Mouse (Mus musculus) myocyte (in vitro differentiated cells): ENCODE data around the gene Lgals7. TPM values are rescaled to one million over a fixed set of nuclear protein-coding genes. Genes with fewer than 3 reads are reported as not detected.

ENCODE experiments used
- H3K27me3 ChIP-seq: one replicate; pipeline ENCODE4 v1.6.1; 2011; ENCODE audit not compliant: control insufficient read depth, insufficient read depth, insufficient read length
- H3K36me3 ChIP-seq: one replicate; pipeline ENCODE4 v1.6.1; 2011; ENCODE audit not compliant: control insufficient read depth, insufficient read depth
- H3K4me2 ChIP-seq: one replicate; pipeline ENCODE4 v1.6.1; 2011; ENCODE audit warnings: low read depth, control low read depth
- H3K4me3 ChIP-seq: one replicate; pipeline ENCODE4 v1.5.1; 2011; ENCODE audit warnings: mild to moderate bottlenecking, control low read depth, moderate library complexity
- H3K79me2 ChIP-seq: one replicate; pipeline ENCODE4 v1.6.1; 2011; ENCODE audit not compliant: control insufficient read depth, insufficient read depth
- H3ac ChIP-seq: one replicate; pipeline ENCODE4 v1.6.1; 2011; ENCODE audit not compliant: control insufficient read depth, insufficient read length
- CEBPB ChIP-seq: IDR thresholded peaks from 2 replicates; pipeline ENCODE4 v1.6.1; 2011; ENCODE audit warnings: mild to moderate bottlenecking, moderate library complexity; ENCODE audit not compliant: poor library complexity, insufficient read depth, severe bottlenecking
- E2F4 ChIP-seq: IDR thresholded peaks from one replicate; pipeline ENCODE4 v1.6.1; 2011; ENCODE audit warnings: mild to moderate bottlenecking, control low read depth, moderate library complexity; ENCODE audit not compliant: insufficient read depth
- MAX ChIP-seq: IDR thresholded peaks from one replicate; pipeline ENCODE4 v1.6.1; 2011; ENCODE audit warnings: low read depth, mild to moderate bottlenecking, control low read depth
- MYOD1 ChIP-seq, 3 experiments: IDR thresholded peaks; one replicate each; pipeline ENCODE4 v1.6.1; 2011; ENCODE audit warnings: control low read depth in 2 of 3, low read depth in 2 of 3, mild to moderate bottlenecking in 2 of 3, moderate library complexity in 1 of 3; ENCODE audit not compliant: insufficient read length in 2 of 3, control insufficient read depth in 1 of 3
- MYOG ChIP-seq, 3 experiments: IDR thresholded peaks; one replicate each; pipeline ENCODE4 v1.6.1; 2011; ENCODE audit warnings: control low read depth in 2 of 3, low read depth in 2 of 3, mild to moderate bottlenecking in 2 of 3; ENCODE audit not compliant: insufficient read length in 2 of 3, control insufficient read depth in 1 of 3, insufficient read depth in 1 of 3
- POLR2A ChIP-seq: IDR thresholded peaks from one replicate; pipeline ENCODE4 v1.6.1; 2011; ENCODE audit warnings: low read depth, mild to moderate bottlenecking, control low read depth, moderate library complexity; ENCODE audit not compliant: insufficient read length
- POLR2AphosphoS2 ChIP-seq: IDR thresholded peaks from one replicate; pipeline ENCODE4 v1.6.1; 2011; ENCODE audit warnings: low read depth, control low read depth; ENCODE audit not compliant: insufficient read length
- REST ChIP-seq: IDR thresholded peaks from one replicate; pipeline ENCODE4 v1.6.1; 2011; ENCODE audit warnings: mild to moderate bottlenecking, control low read depth, moderate library complexity; ENCODE audit not compliant: insufficient read depth, insufficient read length
- SRF ChIP-seq: IDR thresholded peaks from one replicate; pipeline ENCODE4 v1.6.1; 2011; ENCODE audit warnings: low read depth; ENCODE audit not compliant: control insufficient read depth, insufficient read length
- TCF12 ChIP-seq: IDR thresholded peaks from one replicate; pipeline ENCODE4 v1.6.1; 2011; ENCODE audit warnings: mild to moderate bottlenecking, control low read depth; ENCODE audit not compliant: poor library complexity, insufficient read depth, severe bottlenecking
- TCF3 ChIP-seq: IDR thresholded peaks from one replicate; pipeline ENCODE4 v1.6.1; 2011; ENCODE audit warnings: low read depth, control low read depth; ENCODE audit not compliant: insufficient read length
- USF1 ChIP-seq: IDR thresholded peaks from one replicate; pipeline ENCODE4 v1.6.1; 2011; ENCODE audit warnings: low read depth, mild to moderate bottlenecking, control low read depth, moderate library complexity
- polyA plus RNA-seq: library from polyadenylated mRNA; unstranded; fragments of >200 nt; fragmentation: generic; extraction: Trizol; gene quantifications from one replicate; pipeline ENCODE4 v1.2.1, GENCODE M21; 2012; ENCODE audit warnings: missing spikeins

Lgals7 gene
- polyA plus RNA-seq, 1 experiment: 0.50 TPM

- Histone ChIP-seq H3K4me3 (no peak overlapping the region), H3K4me2 (no peak overlapping the region), H3ac (no peak overlapping the region), H3K36me3 (no peaks in the 10 kb centered on the region), H3K27me3 (no peaks in the 10 kb centered on the region), H3K79me2 (no peaks in the 10 kb centered on the region)
- TF ChIP-seq MAX: no peak
- TF ChIP-seq TCF3: no peak
- TF ChIP-seq TCF12: no peak
- no peak for TF ChIP-seq USF1
- TF ChIP-seq MYOG (IDR thresholded peaks at IDR 0.05; ENCODE audit: control insufficient read depth in 1 of 3, insufficient read depth in 1 of 3, insufficient read length in 2 of 3, low read depth in 2 of 3): no peak
- no peak for TF ChIP-seq POLR2AphosphoS2
- TF ChIP-seq CEBPB: no peak
- TF ChIP-seq POLR2A: no peak
- TF ChIP-seq REST: no peak
These were observed 32.7 kb upstream of the Lgals7 start for GRCm38 (mm10) chr7:28830981-28831380.

GRCm38 (mm10) chr7:28831411-28832125, 32.1 kb upstream of the Lgals7 start:
- TF ChIP-seq TCF12 (no peak), MAX (no peak), MYOD1 (IDR thresholded peaks at IDR 0.05; ENCODE audit: control insufficient read depth in 1 of 3, insufficient read length in 2 of 3, low read depth in 2 of 3) (no peak), POLR2AphosphoS2 (no peak), SRF (no peak), MYOG (IDR thresholded peaks at IDR 0.05; ENCODE audit: control insufficient read depth in 1 of 3, insufficient read depth in 1 of 3, insufficient read length in 2 of 3, low read depth in 2 of 3) (no peak)
- no peak overlapping the region for H3ac ChIP-seq
- no peak overlapping the region for H3K4me2 ChIP-seq
- H3K27me3 ChIP-seq: no peaks in the 10 kb centered on the region
- H3K79me2 ChIP-seq: no peaks in the 10 kb centered on the region
- no peaks in the 10 kb centered on the region for H3K36me3 ChIP-seq
- no peak overlapping the region for H3K4me3 ChIP-seq

GRCm38 (mm10) chr7:28832137-28832536, 31.5 kb upstream of the Lgals7 start:
- H3ac ChIP-seq: no peak overlapping the region
- H3K36me3 ChIP-seq: no peaks in the 10 kb centered on the region
- no peaks in the 10 kb centered on the region for H3K79me2 ChIP-seq
- H3K4me3 ChIP-seq: no peak overlapping the region
- no peak overlapping the region for H3K4me2 ChIP-seq
- TF ChIP-seq MYOD1 (IDR thresholded peaks at IDR 0.05; ENCODE audit: control insufficient read depth in 1 of 3, insufficient read length in 2 of 3, low read depth in 2 of 3) (no peak), MYOG (IDR thresholded peaks at IDR 0.05; ENCODE audit: control insufficient read depth in 1 of 3, insufficient read depth in 1 of 3, insufficient read length in 2 of 3, low read depth in 2 of 3) (no peak), POLR2A (no peak), SRF (no peak), E2F4 (no peak), TCF12 (no peak), POLR2AphosphoS2 (no peak), MAX (no peak), USF1 (no peak), CEBPB (no peak), TCF3 (no peak), REST (no peak)
- H3K27me3 ChIP-seq: no peaks in the 10 kb centered on the region

- H3K4me2 ChIP-seq: no peak within 1 kb of the TSS
- H3K79me2 ChIP-seq: no peaks in the 10 kb centered on the region
- no peaks in the 10 kb centered on the region for H3K27me3 ChIP-seq
- H3K36me3 ChIP-seq: no peaks in the 10 kb centered on the region
- TF ChIP-seq TCF12 (no peak), MYOD1 (IDR thresholded peaks at IDR 0.05; ENCODE audit: control insufficient read depth in 1 of 3, insufficient read length in 2 of 3, low read depth in 2 of 3) (peak in 2 of 3 experiments; percentile 50 to 77), SRF (no peak), POLR2A (no peak), E2F4 (no peak), POLR2AphosphoS2 (peak; percentile 52), MYOG (IDR thresholded peaks at IDR 0.05; ENCODE audit: control insufficient read depth in 1 of 3, insufficient read depth in 1 of 3, insufficient read length in 2 of 3, low read depth in 2 of 3) (peak in 2 of 3 experiments; percentile 67 to 87), TCF3 (no peak), MAX (no peak), USF1 (no peak), REST (no peak), CEBPB (no peak)
- H3ac ChIP-seq: no peak within 1 kb of the TSS
- H3K4me3 ChIP-seq: no peak within 1 kb of the TSS
These were observed 29.8 kb upstream of the Lgals7 start, which contains the start of gene Lgals4 for GRCm38 (mm10) chr7:28833723-28834347. Gene Lgals4, plus strand, starts transcription at chr7:28833854.
